Mouse (Mus musculus): ENCODE measurements around the gene Dach2. TPM values are rescaled to one million over a fixed set of nuclear protein-coding genes. Genes with fewer than 3 reads are reported as not detected.

The Dach2 gene
- polyA plus RNA-seq, 1 experiment = 1.8 TPM

DNA sequence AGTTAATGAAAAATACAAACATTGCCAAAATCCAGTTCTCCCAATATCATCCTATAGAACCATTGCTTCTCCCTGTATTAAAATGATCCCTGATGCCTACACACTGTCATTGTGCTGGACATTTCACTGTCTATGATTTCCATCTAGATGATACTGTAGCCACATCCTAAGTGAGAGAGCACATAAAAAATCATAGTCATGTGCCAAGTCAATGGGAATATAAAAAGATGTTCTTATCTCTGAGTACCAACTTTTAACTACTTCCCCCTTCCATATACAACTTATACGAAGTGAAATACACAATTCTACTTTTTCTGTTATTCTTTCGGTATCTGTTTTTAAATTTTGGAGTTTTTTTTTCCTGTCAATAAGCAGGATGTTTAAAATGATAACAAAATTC is 266.6 kb downstream of the Dach2 start:
- TF ChIP-seq POLR2A (IDR thresholded peaks at IDR 0.05; ENCODE audit: low read depth, low read length) (no peak), CTCF (IDR thresholded peaks at IDR 0.05; ENCODE audit: borderline replicate concordance, insufficient read depth, low read length) (no peak)
- no peaks in the 10 kb centered on the region for H3K4me1 ChIP-seq (ENCODE audit: control insufficient read depth, insufficient read depth, low read length)
- H3K27ac ChIP-seq (ENCODE audit: insufficient read depth, low read length) = no peak overlapping the region
- no peak overlapping the region for H3K4me3 ChIP-seq (ENCODE audit: insufficient read depth, low read length)

- Histone ChIP-seq H3K4me1 (ENCODE audit: control insufficient read depth, insufficient read depth, low read length) (no peaks in the 10 kb centered on the region), H3K4me3 (ENCODE audit: insufficient read depth, low read length) (no peak overlapping the region), H3K27ac (ENCODE audit: insufficient read depth, low read length) (no peak overlapping the region)
- TF ChIP-seq POLR2A (IDR thresholded peaks at IDR 0.05; ENCODE audit: low read depth, low read length) = no peak
- TF ChIP-seq CTCF (IDR thresholded peaks at IDR 0.05; ENCODE audit: borderline replicate concordance, insufficient read depth, low read length) = no peak
Measured at GRCm38 (mm10) chrX:113666069-113666468, 368.8 kb downstream of the Dach2 start.

GRCm38 (mm10) chrX:113687163-113687562 is 389.9 kb downstream of the Dach2 start:
- no peaks in the 10 kb centered on the region for H3K4me1 ChIP-seq (ENCODE audit: control insufficient read depth, insufficient read depth, low read length)
- H3K4me3 ChIP-seq (ENCODE audit: insufficient read depth, low read length) = no peak overlapping the region
- H3K27ac ChIP-seq (ENCODE audit: insufficient read depth, low read length) = no peak overlapping the region
- TF ChIP-seq POLR2A (IDR thresholded peaks at IDR 0.05; ENCODE audit: low read depth, low read length) (no peak), CTCF (IDR thresholded peaks at IDR 0.05; ENCODE audit: borderline replicate concordance, insufficient read depth, low read length) (no peak)

DNA sequence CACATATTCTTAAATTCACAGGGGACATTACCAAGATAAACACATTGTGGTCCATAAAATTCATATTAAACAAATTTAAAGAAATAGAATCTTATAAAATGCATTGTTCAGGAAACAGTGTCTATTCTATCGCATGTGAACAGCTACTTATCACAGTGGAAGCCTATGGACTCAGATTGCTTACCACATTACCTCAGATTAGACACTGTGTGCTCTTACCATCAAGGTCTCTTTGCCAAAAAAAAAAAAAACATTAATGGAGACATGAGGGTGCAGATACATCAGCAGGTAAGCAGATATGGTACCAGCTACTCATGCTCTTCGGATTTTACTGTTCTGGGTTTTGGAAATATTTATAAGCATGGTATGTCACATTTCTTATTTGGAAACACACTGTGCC is 415.1 kb downstream of the Dach2 start:
- TF ChIP-seq POLR2A (IDR thresholded peaks at IDR 0.05; ENCODE audit: low read depth, low read length) = no peak
- no peak for TF ChIP-seq CTCF (IDR thresholded peaks at IDR 0.05; ENCODE audit: borderline replicate concordance, insufficient read depth, low read length)
- H3K27ac ChIP-seq (ENCODE audit: insufficient read depth, low read length) = no peak overlapping the region
- H3K4me1 ChIP-seq (ENCODE audit: control insufficient read depth, insufficient read depth, low read length) = no peaks in the 10 kb centered on the region
- H3K4me3 ChIP-seq (ENCODE audit: insufficient read depth, low read length) = no peak overlapping the region

GRCm38 (mm10) chrX:113724124-113724523 is 426.8 kb downstream of the Dach2 start:
- no peak overlapping the region for H3K4me3 ChIP-seq (ENCODE audit: insufficient read depth, low read length)
- H3K27ac ChIP-seq (ENCODE audit: insufficient read depth, low read length) = 0 out of 2 replicates have a peak overlapping the region, but pooled peaks have one; percentile 17
- TF ChIP-seq CTCF (IDR thresholded peaks at IDR 0.05; ENCODE audit: borderline replicate concordance, insufficient read depth, low read length) (no peak), POLR2A (IDR thresholded peaks at IDR 0.05; ENCODE audit: low read depth, low read length) (no peak)
- H3K4me1 ChIP-seq (ENCODE audit: control insufficient read depth, insufficient read depth, low read length) = no peaks in the 10 kb centered on the region

- Histone ChIP-seq H3K27ac (ENCODE audit: insufficient read depth, low read length) (no peak overlapping the region), H3K4me3 (ENCODE audit: insufficient read depth, low read length) (no peak overlapping the region), H3K4me1 (ENCODE audit: control insufficient read depth, insufficient read depth, low read length) (no peaks in the 10 kb centered on the region)
- TF ChIP-seq POLR2A (IDR thresholded peaks at IDR 0.05; ENCODE audit: low read depth, low read length) = no peak
- TF ChIP-seq CTCF (IDR thresholded peaks at IDR 0.05; ENCODE audit: borderline replicate concordance, insufficient read depth, low read length) = no peak
Measured at GRCm38 (mm10) chrX:113747122-113747521, 449.8 kb downstream of the Dach2 start.

DNA sequence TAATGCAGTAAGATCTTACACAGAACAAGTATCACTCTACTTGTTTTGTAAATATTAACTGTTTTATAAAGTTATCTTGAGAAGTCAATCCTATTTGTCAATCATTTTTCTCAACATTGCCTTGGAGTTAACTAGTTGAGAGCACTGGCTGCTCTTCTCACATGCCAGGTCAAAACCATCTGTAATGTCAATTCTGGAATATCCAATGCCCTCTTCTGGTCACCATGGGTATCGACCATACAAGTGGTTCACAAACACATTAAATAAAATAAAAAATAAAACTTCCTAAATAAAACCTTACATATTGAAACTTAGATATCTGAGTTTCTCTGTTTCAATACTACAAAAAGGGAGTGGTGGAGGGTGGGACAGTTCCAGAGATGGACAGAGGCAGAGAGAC is 495.0 kb downstream of the Dach2 start:
- Histone ChIP-seq H3K4me1 (ENCODE audit: control insufficient read depth, insufficient read depth, low read length) (no peaks in the 10 kb centered on the region), H3K27ac (ENCODE audit: insufficient read depth, low read length) (no peak overlapping the region), H3K4me3 (ENCODE audit: insufficient read depth, low read length) (no peak overlapping the region)
- TF ChIP-seq POLR2A (IDR thresholded peaks at IDR 0.05; ENCODE audit: low read depth, low read length) = no peak
- no peak for TF ChIP-seq CTCF (IDR thresholded peaks at IDR 0.05; ENCODE audit: borderline replicate concordance, insufficient read depth, low read length)

DNA sequence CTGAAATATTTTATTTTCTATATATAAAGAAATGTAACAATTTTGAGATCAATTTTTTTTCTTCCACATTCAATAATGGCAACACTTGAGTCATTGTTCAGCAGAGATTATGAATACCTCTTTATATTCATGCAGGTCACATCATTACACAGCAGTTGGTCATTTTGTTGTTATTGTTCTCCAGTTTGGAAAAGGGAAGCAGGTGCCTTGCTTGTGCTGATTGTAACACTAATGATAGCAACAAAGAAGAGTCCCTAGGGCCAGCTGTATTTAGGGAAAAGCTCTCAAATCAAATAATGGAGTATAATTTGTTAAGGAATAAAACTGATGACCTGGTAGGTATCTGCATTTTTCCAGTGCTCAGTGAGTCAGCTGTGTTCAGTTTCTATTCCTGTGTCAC is 513.1 kb downstream of the Dach2 start:
- Histone ChIP-seq H3K27ac (ENCODE audit: insufficient read depth, low read length) (no peak overlapping the region), H3K4me3 (ENCODE audit: insufficient read depth, low read length) (no peak overlapping the region), H3K4me1 (ENCODE audit: control insufficient read depth, insufficient read depth, low read length) (no peaks in the 10 kb centered on the region)
- TF ChIP-seq POLR2A (IDR thresholded peaks at IDR 0.05; ENCODE audit: low read depth, low read length) = no peak
- no peak for TF ChIP-seq CTCF (IDR thresholded peaks at IDR 0.05; ENCODE audit: borderline replicate concordance, insufficient read depth, low read length)

DNA sequence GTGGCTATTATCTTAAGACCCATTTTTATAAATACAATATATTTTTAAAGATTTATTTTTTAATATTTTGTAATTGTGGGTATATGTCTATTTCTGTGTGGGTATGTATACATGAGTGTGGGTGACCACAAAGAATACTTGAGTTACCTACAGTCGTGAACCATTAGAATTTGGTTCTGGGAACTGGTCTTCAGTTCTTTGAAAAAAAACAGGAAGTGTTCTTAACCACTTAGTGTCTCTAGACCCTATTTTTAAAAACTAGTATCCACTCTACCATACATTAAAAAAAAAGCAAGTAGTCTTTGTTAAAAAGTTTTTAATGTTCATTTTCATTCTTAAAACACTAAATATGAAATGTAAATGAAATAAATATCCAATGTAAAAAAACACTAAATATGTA is 529.5 kb downstream of the Dach2 start:
- no peaks in the 10 kb centered on the region for H3K4me1 ChIP-seq (ENCODE audit: control insufficient read depth, insufficient read depth, low read length)
- TF ChIP-seq CTCF (IDR thresholded peaks at IDR 0.05; ENCODE audit: borderline replicate concordance, insufficient read depth, low read length) (no peak), POLR2A (IDR thresholded peaks at IDR 0.05; ENCODE audit: low read depth, low read length) (no peak)
- no peak overlapping the region for H3K27ac ChIP-seq (ENCODE audit: insufficient read depth, low read length)
- no peak overlapping the region for H3K4me3 ChIP-seq (ENCODE audit: insufficient read depth, low read length)

GRCm38 (mm10) chrX:113833062-113833461 is 535.8 kb downstream of the Dach2 start:
- Histone ChIP-seq H3K27ac (ENCODE audit: insufficient read depth, low read length) (no peak overlapping the region), H3K4me1 (ENCODE audit: control insufficient read depth, insufficient read depth, low read length) (no peaks in the 10 kb centered on the region), H3K4me3 (ENCODE audit: insufficient read depth, low read length) (no peak overlapping the region)
- TF ChIP-seq POLR2A (IDR thresholded peaks at IDR 0.05; ENCODE audit: low read depth, low read length) (no peak), CTCF (IDR thresholded peaks at IDR 0.05; ENCODE audit: borderline replicate concordance, insufficient read depth, low read length) (no peak)

All from embryonic fibroblast, embryonic 13.5 days (primary cell).